ENCODE assay signal across 25 mouse cellular contexts in genomic region chr2:60505145-60505544, GRCm38 (mm10). TPM values are rescaled to one million over a fixed set of nuclear protein-coding genes. Genes with fewer than 3 reads are reported as not detected.
DNase-seq lines count a peak whose midpoint lies in the region; ATAC-seq and TF ChIP-seq lines count a peak whose summit lies in the region.
"Had no signal": no experiment of that assay in that cellular context is flagged by ENCODE, and none has a peak within 500 bp of the region (broad histone marks: within the 10 kb centered on the region; RNA-seq: fewer than 3 reads in every experiment).

No protein-coding gene starts in this region.

- H3K4me1 ChIP-seq in heart, embryonic 12.5 days (replicated peaks): peaks cover 9% of the 10 kb centered on the region
- H3K4me1 ChIP-seq in hindbrain, embryonic 15.5 days (replicated peaks): no peaks in the 10 kb centered on the region
- no peaks in the 10 kb centered on the region for H3K4me1 ChIP-seq in hindbrain, embryonic 12.5 days
- H3K4me1 ChIP-seq in stomach, postnatal 0 days (replicated peaks; ENCODE audit: control insufficient read depth, insufficient read depth): no peaks in the 10 kb centered on the region
- no peaks in the 10 kb centered on the region for H3K4me1 ChIP-seq in cerebellum, adult 2 months (ENCODE audit: control insufficient read depth, insufficient read depth, low read length)
- H3K4me1 ChIP-seq: intestine, embryonic 15.5 days had no signal

- DNase-seq in heart, adult 11 months: no peak
- DNase-seq in stomach, postnatal 0 days (ENCODE audit: low spot score): no peak
- DNase-seq in cerebellum, adult 2 months: no peak
- no peak for DNase-seq in layer of hippocampus, postnatal 36 days
- DNase-seq: adrenal gland, adult 8-10 months; cerebellum, adult 9-10 months; gastrocnemius, adult 2 months; kidney, adult 8-10 months; kidney, postnatal 10 days; liver, postnatal 0 days; lung, postnatal 10 days; midbrain, embryonic 14.5 days; thymus, adult 2 months had no signal

- peak overlapping the region; percentile 55 for H3K27ac ChIP-seq in heart, embryonic 12.5 days (ENCODE audit: poor library complexity, severe bottlenecking)
- no peak overlapping the region for H3K27ac ChIP-seq in hindbrain, embryonic 15.5 days (replicated peaks)
- H3K27ac ChIP-seq in hindbrain, embryonic 12.5 days: no peak overlapping the region
- H3K27ac ChIP-seq in stomach, postnatal 0 days (replicated peaks): no peak overlapping the region
- no peak overlapping the region for H3K27ac ChIP-seq in cerebellum, adult 2 months (ENCODE audit: insufficient read depth, low read length)
- H3K27ac ChIP-seq: embryonic facial prominence, embryonic 15.5 days; gastrocnemius, adult 2 months; intestine, embryonic 15.5 days; limb, embryonic 12.5 days had no signal

- H3K9ac ChIP-seq in heart, embryonic 12.5 days: no peak overlapping the region
- no peak overlapping the region for H3K9ac ChIP-seq in hindbrain, embryonic 15.5 days
- no peak overlapping the region for H3K9ac ChIP-seq in hindbrain, embryonic 12.5 days
- no peak overlapping the region for H3K9ac ChIP-seq in stomach, postnatal 0 days (ENCODE audit: low read length)
- H3K9ac ChIP-seq: embryonic facial prominence, embryonic 15.5 days; intestine, embryonic 15.5 days; limb, embryonic 12.5 days; liver, postnatal 0 days had no signal

- 44% methylated on average over 2 of the region's 2 CpGs for WGBS in heart, embryonic 12.5 days
- WGBS in hindbrain, embryonic 15.5 days: 61% methylated on average over 2 of the region's 2 CpGs
- WGBS in hindbrain, embryonic 12.5 days: 51% methylated on average over 2 of the region's 2 CpGs
- 37% methylated on average over 2 of the region's 2 CpGs for WGBS in stomach, postnatal 0 days
- WGBS in cerebellum, adult 2 months: 25% methylated on average over 2 of the region's 2 CpGs

- H3K27me3 ChIP-seq in heart, embryonic 12.5 days (replicated peaks): no peaks in the 10 kb centered on the region
- H3K27me3 ChIP-seq in hindbrain, embryonic 15.5 days: no peaks in the 10 kb centered on the region
- H3K27me3 ChIP-seq in hindbrain, embryonic 12.5 days: no peaks in the 10 kb centered on the region
- H3K27me3 ChIP-seq in stomach, postnatal 0 days (ENCODE audit: control insufficient read depth, insufficient read depth, low read length): no peaks in the 10 kb centered on the region
- H3K27me3 ChIP-seq in cerebellum, adult 2 months (ENCODE audit: control insufficient read depth, insufficient read depth, low read length): no peaks in the 10 kb centered on the region
- H3K27me3 ChIP-seq: embryonic facial prominence, embryonic 15.5 days; intestine, embryonic 15.5 days; limb, embryonic 12.5 days had no signal

- TF ChIP-seq EP300 in stomach, postnatal 0 days (optimal IDR thresholded peaks at IDR 0.05): no peak

- peak; percentile 6; the same call in 1 of the 2 replicates for TF ChIP-seq CTCF in stomach, postnatal 0 days (IDR thresholded peaks at IDR 0.05; ENCODE audit: low read depth)
- no peak for TF ChIP-seq CTCF in cerebellum, adult 2 months (IDR thresholded peaks at IDR 0.05; ENCODE audit: borderline replicate concordance, insufficient read depth, low read depth, low read length)

- ATAC-seq in heart, embryonic 12.5 days (ENCODE audit: insufficient number of reproducible peaks, low FRiP score): no peak
- ATAC-seq in hindbrain, embryonic 15.5 days (ENCODE audit: low FRiP score, low read depth): peak; percentile 27; the same call in 1 of the 2 replicates
- no peak for ATAC-seq in hindbrain, embryonic 12.5 days (ENCODE audit: low FRiP score)
- ATAC-seq in hematopoietic stem cell, adult 5-6 weeks (replicated peaks in 1 of 2; ENCODE audit: insufficient read depth in 1 of 2, low FRiP score in 2 of 2, low TSS enrichment in 1 of 2, low read depth in 1 of 2, poor library complexity in 2 of 2, severe bottlenecking in 2 of 2): peak; percentile 13 to 22; a peak in 2 of 4 replicates
- peak; percentile 54; the same call in 1 of the 2 replicates for ATAC-seq in stomach, postnatal 0 days (ENCODE audit: low FRiP score, low TSS enrichment)
- ATAC-seq: forebrain, embryonic 14.5 days; hindbrain, embryonic 16.5 days; intestine, embryonic 15.5 days; liver, postnatal 0 days had no signal

- no peaks in the 10 kb centered on the region; the same call in 1 of the 2 replicates for H3K9me3 ChIP-seq in heart, embryonic 12.5 days (replicated peaks)
- no peaks in the 10 kb centered on the region for H3K9me3 ChIP-seq in hindbrain, embryonic 15.5 days
- H3K9me3 ChIP-seq in hindbrain, embryonic 12.5 days (replicated peaks): no peaks in the 10 kb centered on the region
- H3K9me3 ChIP-seq in stomach, postnatal 0 days (ENCODE audit: control insufficient read depth, low read length): no peaks in the 10 kb centered on the region
- H3K9me3 ChIP-seq: embryonic facial prominence, embryonic 15.5 days; intestine, embryonic 15.5 days; limb, embryonic 12.5 days had no signal

- 0 out of 2 replicates have a peak overlapping the region, but pooled peaks have one; percentile 28 for H3K4me2 ChIP-seq in heart, embryonic 12.5 days
- no peak overlapping the region for H3K4me2 ChIP-seq in hindbrain, embryonic 15.5 days
- no peak overlapping the region for H3K4me2 ChIP-seq in hindbrain, embryonic 12.5 days (replicated peaks)
- H3K4me2 ChIP-seq in stomach, postnatal 0 days (replicated peaks; ENCODE audit: low read depth): no peak overlapping the region
- H3K4me2 ChIP-seq: embryonic facial prominence, embryonic 15.5 days; intestine, embryonic 15.5 days; limb, embryonic 12.5 days; liver, embryonic 11.5 days had no signal

- TF ChIP-seq POLR2A in cerebellum, adult 2 months (IDR thresholded peaks at IDR 0.05; ENCODE audit: borderline replicate concordance, insufficient read depth, low read length): no peak

- H3K36me3 ChIP-seq in heart, embryonic 12.5 days: no peaks in the 10 kb centered on the region
- no peaks in the 10 kb centered on the region for H3K36me3 ChIP-seq in hindbrain, embryonic 15.5 days
- no peaks in the 10 kb centered on the region for H3K36me3 ChIP-seq in hindbrain, embryonic 12.5 days
- H3K36me3 ChIP-seq in stomach, postnatal 0 days (ENCODE audit: control insufficient read depth, insufficient read depth, low read length): no peaks in the 10 kb centered on the region
- H3K36me3 ChIP-seq: embryonic facial prominence, embryonic 15.5 days; intestine, embryonic 15.5 days; limb, embryonic 12.5 days had no signal

- no peak overlapping the region for H3K4me3 ChIP-seq in heart, embryonic 12.5 days
- H3K4me3 ChIP-seq in hindbrain, embryonic 15.5 days: no peak overlapping the region
- no peak overlapping the region for H3K4me3 ChIP-seq in hindbrain, embryonic 12.5 days
- no peak overlapping the region for H3K4me3 ChIP-seq in stomach, postnatal 0 days (ENCODE audit: low read depth, low read length)
- no peak overlapping the region for H3K4me3 ChIP-seq in cerebellum, adult 2 months (replicated peaks; ENCODE audit: insufficient read depth, low read depth, low read length)
- H3K4me3 ChIP-seq: embryonic facial prominence, embryonic 15.5 days; gastrocnemius, adult 2 months; intestine, embryonic 15.5 days; limb, embryonic 12.5 days had no signal

RNA-seq across cellular contexts. Expression of gene Pla2r1, which starts 48.0 kb away (rescaled TPM):
- polyA plus RNA-seq in heart, embryonic 12.5 days (2016; fragmentation: Nextera tagmentation; extraction: Ambion mirVana): 2.4 and 2.5 TPM in 2 replicates
- polyA plus RNA-seq in hindbrain, embryonic 15.5 days (2015; fragmentation: Nextera tagmentation; extraction: Ambion mirVana): 0.35 and 0.51 TPM in 2 replicates
- 0.90 and 1.5 TPM in 2 replicates for polyA plus RNA-seq in hindbrain, embryonic 12.5 days (2016; fragmentation: Nextera tagmentation; extraction: Ambion mirVana)
- total RNA-seq in hematopoietic stem cell, adult 5-6 weeks (2017): 0.31 TPM in 1 of 2 replicates, not detected in the other
- 0.86 and 0.94 TPM in 2 replicates for polyA plus RNA-seq in stomach, postnatal 0 days (2015; fragmentation: Nextera tagmentation; extraction: Ambion mirVana)
- polyA plus RNA-seq in cerebellum, adult 2 months (2012; rRNA removed): 0.46 and 0.71 TPM in 2 replicates
- total RNA-seq in layer of hippocampus, postnatal 36 days (2021): under 1 TPM; 0.35 to 0.65 TPM
- total RNA-seq: megakaryocyte-erythroid progenitor cell, adult 5-6 weeks; MEL had no signal

Comparison
In these comparisons a context has a peak if more than half of its experiments do, and no peak if none do; other contexts are left out.
1. ATAC-seq: peak in hindbrain, embryonic 15.5 days (single experiment), hematopoietic stem cell, adult 5-6 weeks (2 of 2) and stomach, postnatal 0 days (single experiment); none in heart, embryonic 12.5 days (single experiment) and hindbrain, embryonic 12.5 days (single experiment).